Mouse (Mus musculus) left cerebral cortex, adult 8-10 months (tissue): ENCODE measurements around the gene Smad5. TPM values are rescaled to one million over a fixed set of nuclear protein-coding genes. Genes with fewer than 3 reads are reported as not detected.

Experiments
- DNase-seq, 2 experiments: peaks; one replicate each; pipeline ENCODE4 v3.0.0; 2022; ENCODE audit warnings: low spot score in 2 of 2
- total RNA-seq, 4 experiments: library from RNA; stranded (reverse); gene quantifications; 2 replicates each; pipeline ENCODE4 v1.2.4; 2022

The Smad5 gene
- 10 to 100 TPM; 23.7 to 25.7 (median 23.8) TPM for total RNA-seq

GRCm38 (mm10) chr13:56702469-56703221, at the start of gene Smad5:
Smad5 (plus strand) TSS chr13:56703010.
- peak; percentile 61 to 69 for DNase-seq

GRCm38 (mm10) chr13:56654176-56654575, 48.6 kb upstream of the Smad5 start:
- no peak for DNase-seq

- DNase-seq: peak in 1 of 2 experiments; percentile 25
These were observed 44.8 kb upstream of the Smad5 start for GRCm38 (mm10) chr13:56657946-56658512.

GRCm38 (mm10) chr13:56658931-56659330, 43.9 kb upstream of the Smad5 start:
- DNase-seq: no peak

DNA sequence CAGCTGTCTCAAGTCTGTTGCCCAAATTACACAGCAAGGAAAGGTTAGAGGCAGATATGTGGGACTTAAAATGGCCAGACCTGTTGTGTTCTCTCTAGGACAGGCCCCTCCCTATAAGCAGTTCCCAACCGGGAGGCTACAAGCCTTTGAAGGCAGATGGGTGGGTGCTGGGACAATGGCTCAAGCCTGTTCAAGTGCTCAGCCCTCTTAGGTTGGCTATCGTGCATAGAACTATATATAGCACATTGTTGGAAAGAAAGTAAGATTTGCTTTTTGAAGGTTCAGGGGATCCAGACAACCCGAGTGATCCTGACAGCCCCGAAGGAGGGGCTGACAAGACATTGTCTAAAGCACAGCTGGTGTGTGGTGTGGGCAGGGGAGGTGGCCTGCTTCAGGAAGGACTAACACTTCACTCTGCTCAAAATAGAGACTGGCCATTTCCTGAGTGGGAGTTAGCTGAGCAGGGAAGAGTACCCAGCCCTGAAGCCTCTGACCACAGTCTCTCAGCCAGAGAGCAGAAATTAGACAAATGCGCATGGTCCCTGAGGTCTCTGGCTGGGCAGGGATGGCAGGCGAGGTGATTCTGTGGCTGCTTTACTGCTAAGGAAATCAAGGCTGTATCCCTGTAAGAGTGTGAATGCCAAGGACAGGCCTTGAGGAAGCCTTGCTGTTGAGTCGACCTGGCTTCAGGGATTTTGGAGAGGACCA, 40.7 kb upstream of the Smad5 start:
- no peak for DNase-seq

GRCm38 (mm10) chr13:56664256-56665170, 38.3 kb upstream of the Smad5 start:
- no peak for DNase-seq

GRCm38 (mm10) chr13:56671206-56671605, 31.6 kb upstream of the Smad5 start:
- peak in 1 of 2 experiments; percentile 36 for DNase-seq

DNA sequence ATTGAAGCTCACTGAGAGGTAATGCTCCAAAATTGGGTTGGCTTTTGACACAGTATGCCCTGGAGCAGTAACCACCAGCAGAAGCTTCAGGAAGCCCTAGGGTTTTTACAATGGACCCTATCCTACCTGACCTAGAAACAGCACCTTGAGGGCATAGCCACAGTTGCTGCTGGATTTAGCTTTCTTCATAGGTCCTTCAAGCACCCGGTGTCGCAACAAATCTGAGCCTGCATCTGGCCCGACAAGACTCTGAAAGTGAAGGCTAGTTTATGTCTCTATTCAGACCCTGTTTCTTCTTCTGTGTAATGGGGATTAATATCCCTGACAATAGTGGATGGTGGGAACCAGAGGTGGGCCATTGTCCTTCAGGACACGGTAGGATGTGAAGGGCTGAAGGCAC, 25.1 kb upstream of the Smad5 start:
- no peak for DNase-seq

GRCm38 (mm10) chr13:56678188-56678787, 24.5 kb upstream of the Smad5 start:
- no peak for DNase-seq

DNA sequence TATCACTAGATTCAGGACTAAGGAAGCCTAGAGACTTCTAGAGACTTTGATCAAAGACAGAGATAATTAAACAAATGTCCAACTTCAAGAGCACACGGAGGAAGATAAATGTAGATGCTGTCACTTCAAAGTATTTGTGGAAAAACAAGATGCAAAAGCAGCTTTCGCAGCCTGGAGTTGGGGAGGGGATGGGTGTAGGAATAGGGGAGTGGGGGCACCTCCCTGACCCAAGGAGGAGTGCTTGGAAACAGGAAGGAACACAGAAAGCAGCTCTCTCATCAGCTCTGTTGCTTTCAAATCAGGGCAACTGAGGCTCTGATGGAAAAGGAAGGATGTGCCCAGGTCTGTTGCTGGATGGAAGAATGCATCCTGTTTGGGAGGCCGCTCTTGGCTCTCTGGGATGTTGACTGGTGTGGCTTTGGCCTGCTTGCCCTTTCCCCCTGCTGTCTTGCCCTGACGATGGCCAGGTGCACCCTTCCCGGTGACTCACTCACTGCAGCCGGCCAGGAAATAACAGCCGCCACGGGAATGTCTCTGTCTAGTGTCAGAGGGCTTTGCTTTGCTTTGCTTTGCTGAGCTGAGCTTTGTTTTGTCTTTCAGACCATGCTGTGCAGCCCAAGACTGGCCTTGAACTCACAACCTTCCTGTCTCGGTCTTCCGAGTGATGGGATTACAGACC, 23.8 kb upstream of the Smad5 start:
- no peak for DNase-seq

DNA sequence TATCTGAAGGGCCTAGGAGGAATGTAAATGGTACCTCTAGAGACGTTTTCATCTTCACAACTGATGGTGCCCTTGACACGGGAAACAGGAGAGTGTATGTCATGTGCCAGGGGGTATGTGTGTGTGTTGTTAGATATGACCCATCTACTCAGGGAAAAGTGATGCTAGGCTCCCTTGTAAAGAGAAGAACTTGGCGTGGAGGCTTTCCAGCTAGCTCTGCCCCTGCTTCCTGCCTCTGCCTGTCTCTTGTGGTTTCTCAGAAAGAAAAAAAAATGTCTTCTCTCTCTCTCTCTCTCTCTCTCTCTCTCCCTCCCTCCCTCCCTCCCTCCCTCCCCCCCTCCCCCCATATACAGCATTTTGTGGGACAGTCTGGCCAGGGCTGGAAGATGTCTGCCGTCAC, 20.9 kb upstream of the Smad5 start:
- DNase-seq: no peak

GRCm38 (mm10) chr13:56682326-56682725, 20.5 kb upstream of the Smad5 start:
- DNase-seq: peak in 1 of 2 experiments; percentile 64

GRCm38 (mm10) chr13:56683306-56683705, 19.5 kb upstream of the Smad5 start:
- no peak for DNase-seq

- no peak for DNase-seq
These were observed 10.8 kb upstream of the Smad5 start for GRCm38 (mm10) chr13:56692011-56692410.

DNA sequence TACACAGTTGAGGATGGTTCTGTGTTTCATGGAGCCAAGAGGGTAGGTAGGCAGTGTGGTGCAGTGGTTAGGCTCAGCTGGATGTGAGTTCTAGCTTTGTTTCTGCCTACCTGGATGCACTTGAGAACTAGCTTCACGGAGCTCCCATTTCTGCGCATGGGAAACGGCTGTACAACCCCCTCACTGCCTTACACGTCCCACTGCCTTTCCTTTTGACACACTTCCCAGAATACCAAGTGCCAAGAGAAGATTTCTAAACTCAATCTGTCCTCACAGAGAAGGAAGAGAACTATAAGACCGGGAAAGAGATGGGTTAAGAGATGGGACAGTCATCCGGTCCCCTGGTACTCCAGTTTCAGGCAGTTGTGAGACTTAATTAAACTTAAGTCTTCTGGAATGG, 10.2 kb upstream of the Smad5 start:
- no peak for DNase-seq

GRCm38 (mm10) chr13:56695701-56696100, 7.1 kb upstream of the Smad5 start:
- no peak for DNase-seq

GRCm38 (mm10) chr13:56696699-56697098, 6.1 kb upstream of the Smad5 start:
- no peak for DNase-seq

DNA sequence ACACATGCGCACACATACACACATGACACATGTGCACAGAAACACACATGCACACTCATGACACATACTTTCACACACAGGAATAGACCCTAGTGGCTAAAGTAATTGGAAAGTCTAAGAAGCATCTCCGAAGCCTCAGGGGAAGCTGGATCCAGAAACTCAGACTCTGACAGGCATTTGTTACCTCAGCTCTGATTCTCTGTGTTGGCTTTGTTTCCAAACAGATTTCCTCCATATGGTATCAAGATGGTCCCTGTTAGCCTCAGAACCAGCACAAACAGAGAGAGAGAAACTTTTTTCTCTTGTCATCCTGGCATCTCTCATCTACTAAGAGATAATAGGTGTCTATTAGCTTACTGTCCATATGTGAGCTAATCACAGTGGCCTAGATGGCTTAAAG, 5.6 kb upstream of the Smad5 start:
- no peak for DNase-seq

- peak; percentile 23 to 87 for DNase-seq
These were observed 4.4 kb upstream of the Smad5 start for GRCm38 (mm10) chr13:56698391-56698790.

GRCm38 (mm10) chr13:56699370-56699769, 3.4 kb upstream of the Smad5 start:
- no peak for DNase-seq
